Mouse (Mus musculus) megakaryocyte, embryonic 14.5 days (primary cell): Measurements from ENCODE around the gene St3gal3. TPM values are rescaled to one million over a fixed set of nuclear protein-coding genes. Genes with fewer than 3 reads are reported as not detected.

Experiments
- H3K27me3 ChIP-seq: replicated peaks from 2 replicates; pipeline ENCODE3; 2012; ENCODE audit warnings: inconsistent platforms
- H3K36me3 ChIP-seq: replicated peaks from 2 replicates; pipeline ENCODE3; 2012; ENCODE audit warnings: low read length, inconsistent platforms, mixed read lengths
- H3K4me1 ChIP-seq: 2 replicates; pipeline ENCODE4 v1.6.1; 2012; ENCODE audit warnings: inconsistent platforms
- H3K4me3 ChIP-seq: replicated peaks from 2 replicates; pipeline ENCODE3; 2012; ENCODE audit warnings: moderate library complexity, mild to moderate bottlenecking, inconsistent platforms
- H3K9me3 ChIP-seq: 2 replicates; pipeline ENCODE4 v1.6.1; 2012; ENCODE audit warnings: inconsistent platforms
- FLI1 ChIP-seq: IDR thresholded peaks from 2 replicates; pipeline ENCODE4 v1.6.1; 2012; ENCODE audit warnings: low read length, inconsistent platforms, mixed read lengths
- GATA1 ChIP-seq: IDR thresholded peaks from 3 replicates; pipeline ENCODE4 v1.6.1; 2012; ENCODE audit warnings: mixed read lengths, low read length, inconsistent platforms, borderline replicate concordance
- polyA plus RNA-seq: library from polyadenylated mRNA; stranded (reverse); fragments of >175 nt; gene quantifications from 2 replicates; pipeline ENCODE4 v1.2.3, GENCODE M21; 2012; ENCODE audit warnings: low replicate concordance; ENCODE audit not compliant: insufficient read depth

Gene St3gal3
- polyA plus RNA-seq, 1 experiment = 17.4 TPM

- H3K4me3 ChIP-seq = no peak overlapping the region
- H3K27me3 ChIP-seq = no peaks in the 10 kb centered on the region
- H3K36me3 ChIP-seq = peaks cover 3% of the 10 kb centered on the region
- peaks cover 12% of the 10 kb centered on the region for H3K4me1 ChIP-seq
- 0 out of 2 replicates have a peak, but pooled peaks cover 3% of the 10 kb centered on the region for H3K9me3 ChIP-seq
- no peak for TF ChIP-seq FLI1
Observed at GRCm38 (mm10) chr4:118030330-118030729, 104.4 kb downstream of the St3gal3 start.

GRCm38 (mm10) chr4:118029892-118030291 lies 104.8 kb downstream of the St3gal3 start:
- H3K4me1 ChIP-seq = peaks cover 17% of the 10 kb centered on the region
- H3K9me3 ChIP-seq = no peaks in the 10 kb centered on the region
- peaks cover 3% of the 10 kb centered on the region for H3K36me3 ChIP-seq
- no peak overlapping the region for H3K4me3 ChIP-seq
- TF ChIP-seq FLI1 = no peak
- TF ChIP-seq GATA1 = no peak
- H3K27me3 ChIP-seq = no peaks in the 10 kb centered on the region

GRCm38 (mm10) chr4:118028994-118029393 lies 105.7 kb downstream of the St3gal3 start:
- TF ChIP-seq FLI1 (no peak), GATA1 (no peak)
- H3K9me3 ChIP-seq = no peaks in the 10 kb centered on the region
- no peak overlapping the region for H3K4me3 ChIP-seq
- peaks cover 25% of the 10 kb centered on the region for H3K4me1 ChIP-seq
- peaks cover 3% of the 10 kb centered on the region for H3K36me3 ChIP-seq
- no peaks in the 10 kb centered on the region for H3K27me3 ChIP-seq

- H3K4me3 ChIP-seq = no peak overlapping the region
- H3K9me3 ChIP-seq = no peaks in the 10 kb centered on the region
- no peaks in the 10 kb centered on the region for H3K27me3 ChIP-seq
- TF ChIP-seq GATA1 (no peak), FLI1 (no peak)
- peaks cover 20% of the 10 kb centered on the region for H3K4me1 ChIP-seq
- H3K36me3 ChIP-seq = peaks cover 7% of the 10 kb centered on the region
Observed at GRCm38 (mm10) chr4:118025931-118026330, 108.8 kb downstream of the St3gal3 start.

GRCm38 (mm10) chr4:118025381-118025780 lies 109.3 kb downstream of the St3gal3 start:
- no peaks in the 10 kb centered on the region for H3K9me3 ChIP-seq
- H3K27me3 ChIP-seq = no peaks in the 10 kb centered on the region
- no peak for TF ChIP-seq GATA1
- no peak for TF ChIP-seq FLI1
- H3K4me1 ChIP-seq = peaks cover 20% of the 10 kb centered on the region
- H3K36me3 ChIP-seq = peaks cover 7% of the 10 kb centered on the region
- H3K4me3 ChIP-seq = no peak overlapping the region

GRCm38 (mm10) chr4:118022811-118023210 lies 111.9 kb downstream of the St3gal3 start:
- H3K4me3 ChIP-seq = no peak overlapping the region
- TF ChIP-seq FLI1 = no peak
- no peak for TF ChIP-seq GATA1
- H3K36me3 ChIP-seq = peaks cover 4% of the 10 kb centered on the region
- peaks cover 20% of the 10 kb centered on the region for H3K4me1 ChIP-seq
- no peaks in the 10 kb centered on the region for H3K27me3 ChIP-seq
- H3K9me3 ChIP-seq = no peaks in the 10 kb centered on the region

GRCm38 (mm10) chr4:118022406-118022805 lies 112.3 kb downstream of the St3gal3 start:
- H3K4me3 ChIP-seq = no peak overlapping the region
- H3K27me3 ChIP-seq = no peaks in the 10 kb centered on the region
- peaks cover 4% of the 10 kb centered on the region for H3K36me3 ChIP-seq
- no peaks in the 10 kb centered on the region for H3K9me3 ChIP-seq
- TF ChIP-seq GATA1 (no peak), FLI1 (no peak)
- H3K4me1 ChIP-seq = peaks cover 20% of the 10 kb centered on the region

GRCm38 (mm10) chr4:118019640-118020039 lies 115.1 kb downstream of the St3gal3 start:
- H3K27me3 ChIP-seq = no peaks in the 10 kb centered on the region

GRCm38 (mm10) chr4:118019218-118019617 lies 115.5 kb downstream of the St3gal3 start:
- no peak for TF ChIP-seq FLI1
- TF ChIP-seq GATA1 = no peak
- Histone ChIP-seq H3K36me3 (peaks cover 8% of the 10 kb centered on the region), H3K4me1 (peaks cover 2% of the 10 kb centered on the region; the same call in 1 of the 2 replicates), H3K4me3 (no peak overlapping the region), H3K27me3 (no peaks in the 10 kb centered on the region), H3K9me3 (no peaks in the 10 kb centered on the region)

More at GRCm38 (mm10) chr4:118019640-118020039, 115.1 kb downstream of the St3gal3 start:
- Histone ChIP-seq H3K4me1 (peaks cover 6% of the 10 kb centered on the region), H3K36me3 (peaks cover 4% of the 10 kb centered on the region), H3K4me3 (no peak overlapping the region), H3K9me3 (no peaks in the 10 kb centered on the region)
- TF ChIP-seq GATA1 (no peak), FLI1 (no peak)

- Histone ChIP-seq H3K4me1 (no peaks in the 10 kb centered on the region), H3K27me3 (no peaks in the 10 kb centered on the region), H3K36me3 (peaks cover 9% of the 10 kb centered on the region), H3K9me3 (no peaks in the 10 kb centered on the region), H3K4me3 (no peak overlapping the region)
- TF ChIP-seq FLI1 = no peak
- TF ChIP-seq GATA1 = no peak
Observed at GRCm38 (mm10) chr4:118017021-118017805, 117.5 kb downstream of the St3gal3 start.

- Histone ChIP-seq H3K27me3 (no peaks in the 10 kb centered on the region), H3K4me3 (no peak overlapping the region), H3K36me3 (peaks cover 9% of the 10 kb centered on the region), H3K9me3 (no peaks in the 10 kb centered on the region), H3K4me1 (no peaks in the 10 kb centered on the region)
- no peak for TF ChIP-seq FLI1
- no peak for TF ChIP-seq GATA1
Observed at GRCm38 (mm10) chr4:118016323-118016911, 118.3 kb downstream of the St3gal3 start.
